20 mouse cellular contexts compared by ENCODE assay signal in genomic region chr6:54090822-54091221, GRCm38 (mm10). TPM values are rescaled to one million over a fixed set of nuclear protein-coding genes. Genes with fewer than 3 reads are reported as not detected.
A peak's percentile ranks its signal among the peaks of the same experiment; 100 is the strongest.
DNase-seq lines count a peak whose midpoint lies in the region; ATAC-seq and TF ChIP-seq lines count a peak whose summit lies in the region.
"Had no signal": no experiment of that assay in that cellular context is flagged by ENCODE, and none has a peak within 500 bp of the region (broad histone marks: within the 10 kb centered on the region; RNA-seq: fewer than 3 reads in every experiment).

No protein-coding gene starts in this region.

- no peak overlapping the region for H3K4me3 ChIP-seq in intestine, embryonic 15.5 days (replicated peaks)
- no peak overlapping the region for H3K4me3 ChIP-seq in intestine, postnatal 0 days (ENCODE audit: low read depth, low read length)
- H3K4me3 ChIP-seq in stomach, postnatal 0 days (ENCODE audit: low read depth, low read length) = no peak overlapping the region
- H3K4me3 ChIP-seq: embryonic facial prominence, embryonic 10.5 days; forebrain, embryonic 13.5 days; heart, embryonic 13.5 days; hindbrain, embryonic 15.5 days had no signal

- H3K4me1 ChIP-seq in intestine, embryonic 15.5 days (replicated peaks) = no peaks in the 10 kb centered on the region
- no peaks in the 10 kb centered on the region for H3K4me1 ChIP-seq in intestine, postnatal 0 days (replicated peaks; ENCODE audit: control insufficient read depth, insufficient read depth, low read length)
- H3K4me1 ChIP-seq in stomach, postnatal 0 days (replicated peaks; ENCODE audit: control insufficient read depth, insufficient read depth) = 0 out of 2 replicates have a peak, but pooled peaks cover 2% of the 10 kb centered on the region
- H3K4me1 ChIP-seq: hindbrain, embryonic 15.5 days had no signal

- 56% methylated on average over 3 of the region's 3 CpGs for WGBS in intestine, embryonic 15.5 days
- WGBS in intestine, postnatal 0 days = 28% methylated on average over 3 of the region's 3 CpGs
- WGBS in stomach, postnatal 0 days = 53% methylated on average over 3 of the region's 3 CpGs

- ATAC-seq in intestine, embryonic 15.5 days = peak; percentile 3; the same call in 1 of the 2 replicates
- ATAC-seq in intestine, postnatal 0 days = no peak
- ATAC-seq in stomach, postnatal 0 days (ENCODE audit: low FRiP score, low TSS enrichment) = no peak
- ATAC-seq: forebrain, embryonic 13.5 days; forebrain, postnatal 0 days; inflammation-experienced regulatory T-cells, adult 6 months; Patski had no signal

- H3K9me3 ChIP-seq in intestine, embryonic 15.5 days = no peaks in the 10 kb centered on the region
- no peaks in the 10 kb centered on the region for H3K9me3 ChIP-seq in intestine, postnatal 0 days (ENCODE audit: control insufficient read depth)
- no peaks in the 10 kb centered on the region for H3K9me3 ChIP-seq in stomach, postnatal 0 days (ENCODE audit: control insufficient read depth, low read length)
- H3K9me3 ChIP-seq: embryonic facial prominence, embryonic 10.5 days; forebrain, embryonic 13.5 days; heart, embryonic 13.5 days; hindbrain, embryonic 15.5 days had no signal

- TF ChIP-seq EP300 in stomach, postnatal 0 days (optimal IDR thresholded peaks at IDR 0.05) = no peak

- TF ChIP-seq CTCF in intestine, postnatal 0 days (IDR thresholded peaks at IDR 0.05; ENCODE audit: low read depth) = no peak
- no peak for TF ChIP-seq CTCF in stomach, postnatal 0 days (IDR thresholded peaks at IDR 0.05; ENCODE audit: low read depth)

- H3K36me3 ChIP-seq in intestine, embryonic 15.5 days = no peaks in the 10 kb centered on the region
- H3K36me3 ChIP-seq in intestine, postnatal 0 days (ENCODE audit: control insufficient read depth, insufficient read depth) = no peaks in the 10 kb centered on the region
- H3K36me3 ChIP-seq in stomach, postnatal 0 days (ENCODE audit: control insufficient read depth, insufficient read depth, low read length) = no peaks in the 10 kb centered on the region
- H3K36me3 ChIP-seq: embryonic facial prominence, embryonic 10.5 days; heart, embryonic 13.5 days; hindbrain, embryonic 15.5 days had no signal

- H3K9ac ChIP-seq in intestine, embryonic 15.5 days = no peak overlapping the region
- H3K9ac ChIP-seq in intestine, postnatal 0 days (ENCODE audit: low read depth, low read length) = no peak overlapping the region
- H3K9ac ChIP-seq in stomach, postnatal 0 days (ENCODE audit: low read length) = no peak overlapping the region
- H3K9ac ChIP-seq: forebrain, embryonic 13.5 days; forebrain, postnatal 0 days; heart, embryonic 13.5 days; hindbrain, embryonic 15.5 days had no signal

- H3K4me2 ChIP-seq in intestine, embryonic 15.5 days (replicated peaks) = no peak overlapping the region
- H3K4me2 ChIP-seq in intestine, postnatal 0 days (replicated peaks; ENCODE audit: low read depth) = no peak overlapping the region
- H3K4me2 ChIP-seq in stomach, postnatal 0 days (replicated peaks; ENCODE audit: low read depth) = no peak overlapping the region
- H3K4me2 ChIP-seq: forebrain, embryonic 13.5 days; heart, embryonic 13.5 days; hindbrain, embryonic 15.5 days had no signal

- H3K27ac ChIP-seq in intestine, embryonic 15.5 days = no peak overlapping the region
- no peak overlapping the region for H3K27ac ChIP-seq in intestine, postnatal 0 days (ENCODE audit: low read depth, low read length)
- 0 out of 2 replicates have a peak overlapping the region, but pooled peaks have one; percentile 18 for H3K27ac ChIP-seq in stomach, postnatal 0 days (replicated peaks)
- H3K27ac ChIP-seq: embryonic facial prominence, embryonic 10.5 days; forebrain, embryonic 13.5 days; heart, embryonic 13.5 days; hindbrain, embryonic 15.5 days had no signal

- peak; percentile 71 for DNase-seq in 416B (ENCODE audit: low read depth)
- peak; percentile 27 for DNase-seq in R1 (ENCODE audit: low read depth, low spot score)
- no peak for DNase-seq in stomach, postnatal 0 days (ENCODE audit: low spot score)
- no peak for DNase-seq in cerebellum, postnatal 25 days
- no peak for DNase-seq in layer of hippocampus, postnatal 10 days (ENCODE audit: low spot score in 2 of 2)
- DNase-seq: adrenal gland, adult 8-10 months; adrenal gland, postnatal 36 days; cerebellum, adult 11 months; cerebellum, adult 9-11 months; forebrain, postnatal 0 days; gastrocnemius, postnatal 25 days; heart, postnatal 36 days had no signal

- no peaks in the 10 kb centered on the region for H3K27me3 ChIP-seq in intestine, embryonic 15.5 days (replicated peaks)
- no peaks in the 10 kb centered on the region for H3K27me3 ChIP-seq in intestine, postnatal 0 days (replicated peaks; ENCODE audit: control insufficient read depth, insufficient read depth, low read length)
- H3K27me3 ChIP-seq in stomach, postnatal 0 days (ENCODE audit: control insufficient read depth, insufficient read depth, low read length) = no peaks in the 10 kb centered on the region
- H3K27me3 ChIP-seq: forebrain, embryonic 13.5 days; heart, embryonic 13.5 days; hindbrain, embryonic 15.5 days; Patski had no signal

RNA-seq across cellular contexts. Expression of gene Chn2, which starts 51.5 kb away (rescaled TPM):
- 19.7 and 20.8 TPM in 2 replicates for polyA plus RNA-seq in intestine, embryonic 15.5 days (2015; fragmentation: Nextera tagmentation; extraction: Ambion mirVana)
- 19.6 and 24.3 TPM in 2 replicates for polyA plus RNA-seq in intestine, postnatal 0 days (2015; fragmentation: Nextera tagmentation; extraction: Ambion mirVana)
- 19.1 and 21.7 TPM in 2 replicates for polyA plus RNA-seq in stomach, postnatal 0 days (2015; fragmentation: Nextera tagmentation; extraction: Ambion mirVana)
- total RNA-seq in layer of hippocampus, postnatal 10 days (2021) = 10 to 100 TPM; 26.5 to 31.0 TPM

Comparison
In these comparisons a context has a peak if more than half of its experiments do, and no peak if none do; other contexts are left out.
1. DNase-seq: peak in 416B (single experiment) and R1 (single experiment); none in stomach, postnatal 0 days (single experiment), cerebellum, postnatal 25 days (0 of 2) and layer of hippocampus, postnatal 10 days (0 of 2).